Mouse (Mus musculus): ENCODE data around the gene Hnrnpf. TPM values are rescaled to one million over a fixed set of nuclear protein-coding genes. Genes with fewer than 3 reads are reported as not detected.
"Not testable (repeated sequence)": the region's sequence is repeated elsewhere in the genome, so short reads cannot be mapped to it uniquely, and the experiment has no call there.

Gene Hnrnpf
- total and polyA plus RNA-seq, 2 experiments: 89.3 to 188 TPM

- H3K4me1 ChIP-seq (ENCODE audit: control insufficient read depth, insufficient read depth, low read length): 0 out of 2 replicates have a peak, but pooled peaks cover 2% of the 10 kb centered on the region
- no peaks in the 10 kb centered on the region for H3K27me3 ChIP-seq (ENCODE audit: control insufficient read depth, insufficient read depth, low read length)
- H3K9ac ChIP-seq (ENCODE audit: low read depth, low read length): peak overlapping the region; percentile 1; the same call in 1 of the 2 replicates
- H3K79me2 ChIP-seq (ENCODE audit: control insufficient read depth, insufficient read depth, low read length): no peaks in the 10 kb centered on the region
- TF ChIP-seq POLR2A (IDR thresholded peaks at IDR 0.05; ENCODE audit: extremely low read depth, insufficient read depth, low read length) (no peak), CTCF (IDR thresholded peaks at IDR 0.05; ENCODE audit: low read depth, low read length) (no peak)
- DNase-seq (ENCODE audit: extremely low read depth, low read depth, low spot score): peak; percentile 25
- WGBS: 5% methylated on average over 26 of the region's 26 CpGs
- H3K4me3 ChIP-seq (ENCODE audit: insufficient read depth, low read depth, low read length): peak overlapping the region; percentile 78
- H3K36me3 ChIP-seq (ENCODE audit: control insufficient read depth, insufficient read depth, low read length): no peaks in the 10 kb centered on the region
- H3K27ac ChIP-seq (replicated peaks; ENCODE audit: insufficient read depth, low read depth, low read length): no peak overlapping the region
These were observed 37.1 kb upstream of the Hnrnpf start for GRCm38 (mm10) chr6:117862899-117863620.

GRCm38 (mm10) chr6:117863751-117864150 lies 36.4 kb upstream of the Hnrnpf start:
- Histone ChIP-seq H3K27me3 (ENCODE audit: control insufficient read depth, insufficient read depth, low read length) (no peaks in the 10 kb centered on the region), H3K36me3 (ENCODE audit: control insufficient read depth, insufficient read depth, low read length) (no peaks in the 10 kb centered on the region), H3K27ac (replicated peaks; ENCODE audit: insufficient read depth, low read depth, low read length) (no peak overlapping the region), H3K4me1 (ENCODE audit: control insufficient read depth, insufficient read depth, low read length) (0 out of 2 replicates have a peak, but pooled peaks cover 2% of the 10 kb centered on the region), H3K9ac (ENCODE audit: low read depth, low read length) (no peak overlapping the region), H3K4me3 (ENCODE audit: insufficient read depth, low read depth, low read length) (no peak overlapping the region), H3K79me2 (ENCODE audit: control insufficient read depth, insufficient read depth, low read length) (no peaks in the 10 kb centered on the region)
- 94% methylated on average over 8 of the region's 8 CpGs for WGBS
- DNase-seq (ENCODE audit: extremely low read depth, low read depth, low spot score): no peak
- no peak for TF ChIP-seq POLR2A (IDR thresholded peaks at IDR 0.05; ENCODE audit: extremely low read depth, insufficient read depth, low read length)
- no peak for TF ChIP-seq CTCF (IDR thresholded peaks at IDR 0.05; ENCODE audit: low read depth, low read length)

- no peak for DNase-seq (ENCODE audit: extremely low read depth, low read depth, low spot score)
- TF ChIP-seq CTCF (IDR thresholded peaks at IDR 0.05; ENCODE audit: low read depth, low read length): no peak
- no peak for TF ChIP-seq POLR2A (IDR thresholded peaks at IDR 0.05; ENCODE audit: extremely low read depth, insufficient read depth, low read length)
- Histone ChIP-seq H3K27ac (replicated peaks; ENCODE audit: insufficient read depth, low read depth, low read length) (no peak overlapping the region), H3K4me1 (ENCODE audit: control insufficient read depth, insufficient read depth, low read length) (0 out of 2 replicates have a peak, but pooled peaks cover 2% of the 10 kb centered on the region), H3K79me2 (ENCODE audit: control insufficient read depth, insufficient read depth, low read length) (no peaks in the 10 kb centered on the region), H3K27me3 (ENCODE audit: control insufficient read depth, insufficient read depth, low read length) (no peaks in the 10 kb centered on the region), H3K36me3 (ENCODE audit: control insufficient read depth, insufficient read depth, low read length) (no peaks in the 10 kb centered on the region), H3K4me3 (ENCODE audit: insufficient read depth, low read depth, low read length) (no peak overlapping the region), H3K9ac (ENCODE audit: low read depth, low read length) (no peak overlapping the region)
- 86% methylated on average over 8 of the region's 8 CpGs for WGBS
These were observed 31.9 kb upstream of the Hnrnpf start for GRCm38 (mm10) chr6:117868187-117868586.

GRCm38 (mm10) chr6:117871034-117871433 lies 29.1 kb upstream of the Hnrnpf start:
- TF ChIP-seq CTCF (IDR thresholded peaks at IDR 0.05; ENCODE audit: low read depth, low read length): no peak
- no peak for TF ChIP-seq POLR2A (IDR thresholded peaks at IDR 0.05; ENCODE audit: extremely low read depth, insufficient read depth, low read length)
- Histone ChIP-seq H3K4me3 (ENCODE audit: insufficient read depth, low read depth, low read length) (no peak overlapping the region), H3K4me1 (ENCODE audit: control insufficient read depth, insufficient read depth, low read length) (no peaks in the 10 kb centered on the region), H3K36me3 (ENCODE audit: control insufficient read depth, insufficient read depth, low read length) (no peaks in the 10 kb centered on the region), H3K9ac (ENCODE audit: low read depth, low read length) (no peak overlapping the region), H3K27ac (replicated peaks; ENCODE audit: insufficient read depth, low read depth, low read length) (no peak overlapping the region), H3K27me3 (ENCODE audit: control insufficient read depth, insufficient read depth, low read length) (no peaks in the 10 kb centered on the region), H3K79me2 (ENCODE audit: control insufficient read depth, insufficient read depth, low read length) (no peaks in the 10 kb centered on the region)
- DNase-seq (ENCODE audit: extremely low read depth, low read depth, low spot score): no peak
- 71% methylated on average over 14 of the region's 14 CpGs for WGBS

- WGBS: 83% methylated on average over 7 of the region's 7 CpGs
- H3K9ac ChIP-seq (ENCODE audit: low read depth, low read length); H3K4me1 ChIP-seq (ENCODE audit: control insufficient read depth, insufficient read depth, low read length); H3K4me3 ChIP-seq (ENCODE audit: insufficient read depth, low read depth, low read length); DNase-seq (ENCODE audit: extremely low read depth, low read depth, low spot score); H3K79me2 ChIP-seq (ENCODE audit: control insufficient read depth, insufficient read depth, low read length); H3K27me3 ChIP-seq (ENCODE audit: control insufficient read depth, insufficient read depth, low read length); H3K36me3 ChIP-seq (ENCODE audit: control insufficient read depth, insufficient read depth, low read length); H3K27ac ChIP-seq (replicated peaks; ENCODE audit: insufficient read depth, low read depth, low read length): not testable (repeated sequence)
These were observed 26.7 kb upstream of the Hnrnpf start for GRCm38 (mm10) chr6:117873450-117873849.

- Histone ChIP-seq H3K4me1 (ENCODE audit: control insufficient read depth, insufficient read depth, low read length) (0 out of 2 replicates have a peak, but pooled peaks cover 1% of the 10 kb centered on the region), H3K4me3 (ENCODE audit: insufficient read depth, low read depth, low read length) (no peak overlapping the region), H3K9ac (ENCODE audit: low read depth, low read length) (no peak overlapping the region), H3K27me3 (ENCODE audit: control insufficient read depth, insufficient read depth, low read length) (no peaks in the 10 kb centered on the region), H3K36me3 (ENCODE audit: control insufficient read depth, insufficient read depth, low read length) (no peaks in the 10 kb centered on the region), H3K79me2 (ENCODE audit: control insufficient read depth, insufficient read depth, low read length) (no peaks in the 10 kb centered on the region), H3K27ac (replicated peaks; ENCODE audit: insufficient read depth, low read depth, low read length) (no peak overlapping the region)
- DNase-seq (ENCODE audit: extremely low read depth, low read depth, low spot score): peak; percentile 38
- TF ChIP-seq CTCF (IDR thresholded peaks at IDR 0.05; ENCODE audit: low read depth, low read length): no peak
- TF ChIP-seq POLR2A (IDR thresholded peaks at IDR 0.05; ENCODE audit: extremely low read depth, insufficient read depth, low read length): no peak
- 64% methylated on average over 3 of the region's 3 CpGs for whole genome bisulfite sequencing
These were observed 25.4 kb upstream of the Hnrnpf start for GRCm38 (mm10) chr6:117874621-117875281.
